Mouse (Mus musculus) midbrain, postnatal 0 days (tissue): ENCODE data around the gene Rbfox1. TPM values are rescaled to one million over a fixed set of nuclear protein-coding genes. Genes with fewer than 3 reads are reported as not detected.

Experiments
- ATAC-seq: fragments of 200-750 bp; cut with Nextera tagmentation; 2 replicates; pipeline ENCODE4 v1.8.0; 2017; ENCODE audit warnings: moderate number of reproducible peaks, mild to moderate bottlenecking, moderate TSS enrichment, moderate library complexity; ENCODE audit not compliant: low FRiP score
- DNase-seq: peaks from one replicate; pipeline ENCODE4 v3.0.0-alpha.2; 2015; ENCODE audit warnings: low spot score
- H3K27ac ChIP-seq: fragments of 300-500 bp; sonication (generic); 2 replicates; pipeline ENCODE4 v1.5.1; 2014; ENCODE audit warnings: low read depth, mild to moderate bottlenecking, low read length, mixed read lengths
- H3K27me3 ChIP-seq: fragments of 300-500 bp; sonication (generic); 2 replicates; pipeline ENCODE4 v1.6.1; 2014; ENCODE audit warnings: low read length, control low read depth, mixed read lengths; ENCODE audit not compliant: insufficient read depth
- H3K36me3 ChIP-seq: fragments of 300-500 bp; sonication (generic); 2 replicates; pipeline ENCODE4 v1.6.1; 2014; ENCODE audit warnings: low read length, control low read depth, mixed read lengths; ENCODE audit not compliant: insufficient read depth
- H3K4me1 ChIP-seq: fragments of 300-500 bp; sonication (generic); 2 replicates; pipeline ENCODE4 v1.6.1; 2014; ENCODE audit warnings: mild to moderate bottlenecking, control low read depth, antibody characterized with exemption, low read length, mixed read lengths; ENCODE audit not compliant: insufficient read depth
- H3K4me2 ChIP-seq: fragments of 300-500 bp; sonication (generic); 2 replicates; pipeline ENCODE4 v1.6.1; 2014; ENCODE audit warnings: low read depth, mild to moderate bottlenecking, low read length, mixed read lengths; ENCODE audit not compliant: poor library complexity, severe bottlenecking
- H3K4me3 ChIP-seq: fragments of 300-500 bp; sonication (generic); 2 replicates; pipeline ENCODE4 v1.5.1; 2014; ENCODE audit warnings: low read depth, mild to moderate bottlenecking, low read length, moderate library complexity
- H3K9ac ChIP-seq: fragments of 300-500 bp; sonication (generic); replicated peaks from 2 replicates; pipeline ENCODE4 v1.6.1; 2014; ENCODE audit warnings: mild to moderate bottlenecking, low read length, moderate library complexity, mixed read lengths; ENCODE audit not compliant: poor library complexity, severe bottlenecking
- H3K9me3 ChIP-seq: fragments of 300-500 bp; sonication (generic); 2 replicates; pipeline ENCODE4 v1.6.1; 2016; ENCODE audit warnings: low read length, control low read depth
- CTCF ChIP-seq: IDR thresholded peaks from 2 replicates; pipeline ENCODE4 v1.5.1; 2016; ENCODE audit warnings: antibody characterized with exemption, mild to moderate bottlenecking
- WGBS: fragments of 180-500 bp; shearing (Covaris S2); extraction: QIAGEN DNeasy Blood & Tissue Kit; methylation state at CpG from one replicate; pipeline ENCODE4 v1.1.7; 2014; 5-methylcytosine and 5-hydroxymethylcytosine counted together
- polyA plus RNA-seq: library from polyadenylated mRNA; unstranded; fragments of >200 nt; fragmentation: Nextera tagmentation; extraction: Ambion mirVana; gene quantifications from 2 replicates; pipeline ENCODE4 v1.2.1, GENCODE M21; 2015
- total RNA-seq: library from RNA; depleted of rRNA; stranded (reverse); fragments of >200 nt; gene quantifications from 2 replicates; pipeline ENCODE4 v1.2.3, GENCODE M21; 2014

The Rbfox1 gene
- total and polyA plus RNA-seq, 2 experiments from 2014 or later: 142 to 242 TPM

GRCm38 (mm10) chr16:7057789-7058188 lies 1172.6 kb downstream of the Rbfox1 start:
- Histone ChIP-seq H3K4me3 (no peak overlapping the region), H3K9me3 (no peaks in the 10 kb centered on the region), H3K36me3 (no peaks in the 10 kb centered on the region), H3K27ac (no peak overlapping the region), H3K4me2 (no peak overlapping the region), H3K4me1 (no peaks in the 10 kb centered on the region), H3K27me3 (no peaks in the 10 kb centered on the region), H3K9ac (no peak overlapping the region)
- ATAC-seq (no peak), DNase-seq (no peak)
- TF ChIP-seq CTCF: no peak
- WGBS: 88% methylated on average over 3 of the region's 3 CpGs

GRCm38 (mm10) chr16:7058556-7058955 lies 1173.4 kb downstream of the Rbfox1 start:
- TF ChIP-seq CTCF: no peak
- Histone ChIP-seq H3K27me3 (no peaks in the 10 kb centered on the region), H3K4me3 (no peak overlapping the region), H3K27ac (no peak overlapping the region), H3K36me3 (no peaks in the 10 kb centered on the region), H3K4me1 (no peaks in the 10 kb centered on the region), H3K4me2 (no peak overlapping the region), H3K9ac (no peak overlapping the region), H3K9me3 (no peaks in the 10 kb centered on the region)
- no peak for ATAC-seq
- 92% methylated on average over 1 of the region's 1 CpGs for WGBS
- no peak for DNase-seq

- TF ChIP-seq CTCF: no peak
- no peak overlapping the region for H3K4me2 ChIP-seq
- 90% methylated on average over 4 of the region's 4 CpGs for WGBS
Measured at GRCm38 (mm10) chr16:7059596-7059995, 1174.4 kb downstream of the Rbfox1 start.

GRCm38 (mm10) chr16:7060864-7061263 lies 1175.7 kb downstream of the Rbfox1 start:
- H3K4me2 ChIP-seq: no peak overlapping the region
- no peaks in the 10 kb centered on the region for H3K27me3 ChIP-seq
- H3K4me1 ChIP-seq: no peaks in the 10 kb centered on the region
- no peaks in the 10 kb centered on the region for H3K9me3 ChIP-seq
- 36% methylated on average over 3 of the region's 3 CpGs for WGBS
- DNase-seq (no peak), ATAC-seq (no peak)
- H3K4me3 ChIP-seq: no peak overlapping the region
- H3K27ac ChIP-seq: no peak overlapping the region
- no peak for TF ChIP-seq CTCF
- no peaks in the 10 kb centered on the region for H3K36me3 ChIP-seq
- H3K9ac ChIP-seq: no peak overlapping the region

More at GRCm38 (mm10) chr16:7059596-7059995, 1174.4 kb downstream of the Rbfox1 start:
- H3K27me3 ChIP-seq: no peaks in the 10 kb centered on the region
- H3K27ac ChIP-seq: no peak overlapping the region
- H3K9me3 ChIP-seq: no peaks in the 10 kb centered on the region
- no peak for DNase-seq
- H3K9ac ChIP-seq: no peak overlapping the region
- no peaks in the 10 kb centered on the region for H3K36me3 ChIP-seq
- H3K4me1 ChIP-seq: no peaks in the 10 kb centered on the region
- ATAC-seq: no peak
- no peak overlapping the region for H3K4me3 ChIP-seq

GRCm38 (mm10) chr16:7062512-7062911 lies 1177.4 kb downstream of the Rbfox1 start:
- Histone ChIP-seq H3K4me3 (no peak overlapping the region), H3K27me3 (no peaks in the 10 kb centered on the region), H3K4me2 (no peak overlapping the region), H3K4me1 (no peaks in the 10 kb centered on the region), H3K9ac (no peak overlapping the region), H3K27ac (no peak overlapping the region), H3K36me3 (no peaks in the 10 kb centered on the region), H3K9me3 (no peaks in the 10 kb centered on the region)
- WGBS: 89% methylated on average over 6 of the region's 6 CpGs
- DNase-seq (no peak), ATAC-seq (no peak)
- TF ChIP-seq CTCF: no peak

- TF ChIP-seq CTCF: no peak
- Histone ChIP-seq H3K4me1 (peaks cover 2% of the 10 kb centered on the region; the same call in 1 of the 2 replicates), H3K27me3 (no peaks in the 10 kb centered on the region), H3K36me3 (no peaks in the 10 kb centered on the region), H3K9me3 (no peaks in the 10 kb centered on the region), H3K9ac (no peak overlapping the region), H3K4me3 (no peak overlapping the region), H3K27ac (no peak overlapping the region), H3K4me2 (no peak overlapping the region)
- no peak for DNase-seq
- WGBS: 85% methylated on average over 8 of the region's 8 CpGs
- no peak for ATAC-seq
Measured at GRCm38 (mm10) chr16:7067109-7067508, 1182.0 kb downstream of the Rbfox1 start.
